Mouse (Mus musculus) limb, embryonic 15.5 days (tissue): ENCODE results near the gene Ndufs1. TPM values are rescaled to one million over a fixed set of nuclear protein-coding genes. Genes with fewer than 3 reads are reported as not detected.

Experiments used
- microRNA-seq: library from miRNA; unstranded; fragments of <30 nt; microRNA quantifications from one replicate; pipeline ENCODE4, GENCODE M21; 2016
- polyA plus RNA-seq: library from polyadenylated mRNA; unstranded; fragments of >200 nt; fragmentation: Nextera tagmentation; extraction: Ambion mirVana; gene quantifications from 2 replicates; pipeline ENCODE4 v1.2.1, GENCODE M21; 2015

The Ndufs1 gene
- polyA plus RNA-seq, 1 experiment from 2014 or later, result 112 TPM

Small RNAs within 50 kb of the gene (microRNA-seq; reads per million reads assigned to microRNA genes)
- gene Gm24557 (not detected), gene Gm27512 (not detected)

Other genes starting within 250 kb of the Ndufs1 start
- gene Ino80d, start 62.2 kb downstream of the Ndufs1 start, polyA plus RNA-seq, result 11.3 TPM in 2 replicates
- 573 and 595 TPM in 2 replicates for gene Eef1b2, start within 50 bp of the Ndufs1 start, polyA plus RNA-seq
- gene Gpr1, start 37.7 kb upstream of the Ndufs1 start, polyA plus RNA-seq, result 0.17 and 0.63 TPM in 2 replicates
- 13.0 and 19.3 TPM in 2 replicates for gene Zdbf2, start 96.4 kb upstream of the Ndufs1 start, polyA plus RNA-seq